Mouse (Mus musculus): ENCODE measurements around the gene Doc2g.

Gene Doc2g

GRCm38 (mm10) chr19:4051741-4052515 lies 48.8 kb downstream of the Doc2g start:
- peak; percentile 56 to 77 for DNase-seq (ENCODE audit: low spot score in 2 of 2)

DNA sequence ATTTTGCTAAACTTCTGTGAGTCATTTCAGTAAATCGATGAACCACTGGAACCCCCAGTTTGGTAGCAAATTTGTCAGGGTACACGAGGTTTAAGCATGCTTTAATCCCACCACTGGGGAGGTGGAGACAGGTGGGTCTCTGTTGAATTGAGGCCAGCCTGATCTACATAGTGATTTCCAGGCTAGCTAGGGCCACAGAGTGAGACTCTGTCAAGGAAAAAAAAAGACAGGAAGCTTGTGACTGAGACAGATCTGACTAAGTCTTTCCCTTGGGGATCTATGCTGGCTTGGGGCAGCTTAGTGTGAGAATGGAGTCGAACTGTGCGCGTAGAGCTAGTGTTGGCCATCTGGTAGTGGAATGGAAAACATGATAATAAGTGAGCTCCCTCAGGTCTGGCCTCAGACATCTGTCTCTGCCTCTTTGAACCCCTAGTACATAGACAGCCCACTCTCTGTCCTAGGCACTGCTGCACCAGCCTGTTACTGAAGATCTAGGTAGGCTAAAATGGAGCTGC lies 49.5 kb downstream of the Doc2g start:
- DNase-seq (ENCODE audit: low spot score in 2 of 2), result no peak

DNA sequence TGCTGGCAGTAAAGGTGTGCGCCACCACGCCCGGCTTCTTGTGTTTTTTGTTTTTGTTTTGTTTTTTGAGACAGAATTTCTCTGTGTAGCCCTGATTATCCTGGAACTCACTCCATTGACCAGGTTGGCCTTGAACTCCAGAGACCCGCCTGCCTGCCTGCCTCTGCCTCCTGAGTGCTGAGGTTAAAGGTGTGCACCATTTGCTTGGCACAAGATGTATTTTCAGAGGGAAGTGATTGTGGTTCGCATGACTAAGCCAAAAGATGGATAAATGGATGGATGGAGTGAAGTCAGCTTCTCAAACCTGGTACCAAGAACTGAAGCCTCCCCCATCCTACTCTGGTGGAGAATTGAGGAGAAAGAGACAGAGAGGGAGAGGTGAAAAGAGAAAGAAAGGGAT lies 51.5 kb downstream of the Doc2g start:
- DNase-seq (ENCODE audit: low spot score in 2 of 2), result no peak

GRCm38 (mm10) chr19:4055216-4055946 lies 52.3 kb downstream of the Doc2g start:
- DNase-seq (ENCODE audit: low spot score in 2 of 2), result no peak

- DNase-seq (ENCODE audit: low spot score in 2 of 2), result no peak
These were observed 53.0 kb downstream of the Doc2g start for GRCm38 (mm10) chr19:4055947-4056693.
